10 mouse cellular contexts compared by ENCODE assay signal in the genomic region with DNA sequence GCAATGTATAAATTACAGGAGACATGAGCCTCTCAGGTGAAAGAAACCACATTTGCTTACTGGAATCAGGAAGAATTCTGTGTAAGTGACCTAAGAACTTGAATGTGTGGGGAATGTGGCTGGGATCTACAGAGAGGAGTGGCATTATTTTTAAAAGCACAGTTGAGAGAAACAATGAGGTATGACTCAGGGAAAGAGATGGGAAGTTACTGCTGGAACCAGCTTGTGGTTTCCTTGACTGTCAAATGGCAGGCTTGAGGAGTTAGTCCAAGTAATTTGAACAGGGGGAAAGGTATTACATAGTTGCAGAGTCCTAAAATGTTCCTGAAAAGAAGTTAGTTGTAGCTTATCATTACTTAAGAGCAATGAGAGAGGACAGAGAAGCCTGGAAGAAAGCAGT.
"Had no signal": no experiment of that assay in that cellular context is flagged by ENCODE, and none has a peak within 500 bp of the region (broad histone marks: within the 10 kb centered on the region; RNA-seq: fewer than 3 reads in every experiment).

No protein-coding gene starts in this region.

- ATAC-seq: midbrain, embryonic 15.5 days had no signal

- DNase-seq: kidney, adult 2 months; kidney, postnatal 25 days; left cerebral cortex, postnatal 4 days; liver, embryonic 13.5 days; lung, adult 2 months; lung, postnatal 14 days; retina, postnatal 1 day; thymus, adult 18-20 months; thymus, postnatal 36 days had no signal
